Mouse (Mus musculus): ENCODE measurements at regions not wholly inside any gene's neighbourhood (a gene's known extent, or its start where the extent isn't known, plus 50 kb on each side); places are given as distances from the start of the nearest gene placed in this dataset.

DNA sequence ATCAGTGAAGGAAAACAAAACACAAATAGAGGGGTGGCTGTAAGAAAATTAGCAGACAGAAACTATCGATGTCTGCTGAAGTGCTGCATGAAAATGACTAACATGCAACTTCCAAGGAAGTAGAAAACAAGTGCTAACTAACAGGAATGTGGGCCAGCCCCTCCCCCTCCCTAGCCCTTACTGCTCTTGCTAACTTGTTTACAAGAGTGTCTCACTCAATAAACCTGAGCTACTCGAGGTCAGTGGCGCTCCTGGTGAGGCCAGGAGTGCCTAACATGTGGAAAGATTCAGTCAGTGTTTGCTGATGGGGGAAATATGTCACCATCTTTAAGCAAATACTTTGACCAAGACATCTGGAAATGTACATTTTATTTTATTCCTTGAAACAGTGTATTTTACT is 221.5 kb downstream of the Fign start:
- no peak for TF ChIP-seq POLR2A (IDR thresholded peaks at IDR 0.05; ENCODE audit: borderline replicate concordance, insufficient read depth, low read length)
- TF ChIP-seq CTCF (IDR thresholded peaks at IDR 0.05; ENCODE audit: borderline replicate concordance, insufficient read depth, low read depth, low read length), result no peak

Measured in cerebellum, adult 2 months (tissue).